Mouse (Mus musculus) erythroblast, embryonic 14.5 days (primary cell): Measurements from ENCODE around the gene Rab8b. TPM values are rescaled to one million over a fixed set of nuclear protein-coding genes. Genes with fewer than 3 reads are reported as not detected.
A peak's percentile ranks its signal among the peaks of the same experiment; 100 is the strongest.
"Not testable (repeated sequence)": the region's sequence is repeated elsewhere in the genome, so short reads cannot be mapped to it uniquely, and the experiment has no call there.

ENCODE experiments used
- H3K27me3 ChIP-seq: 2 replicates; pipeline ENCODE4 v1.6.1; 2012; ENCODE audit warnings: inconsistent platforms; ENCODE audit not compliant: control insufficient read depth
- H3K36me3 ChIP-seq: 2 replicates; pipeline ENCODE4 v1.6.1; 2012; ENCODE audit warnings: mild to moderate bottlenecking, inconsistent platforms; ENCODE audit not compliant: control insufficient read depth
- H3K4me1 ChIP-seq: 2 replicates; pipeline ENCODE4 v1.6.1; 2012; ENCODE audit warnings: inconsistent platforms; ENCODE audit not compliant: control insufficient read depth
- H3K4me3 ChIP-seq: replicated peaks from 2 replicates; pipeline ENCODE3; 2012; ENCODE audit warnings: moderate library complexity, mild to moderate bottlenecking, inconsistent platforms
- H3K9me3 ChIP-seq: 2 replicates; pipeline ENCODE4 v1.6.1; 2012; ENCODE audit warnings: low read length, inconsistent platforms, mixed read lengths; ENCODE audit not compliant: control insufficient read depth
- GATA1 ChIP-seq: IDR thresholded peaks from 2 replicates; pipeline ENCODE4 v1.6.1; 2012; ENCODE audit warnings: low read length, inconsistent platforms, mixed read lengths
- TAL1 ChIP-seq: IDR thresholded peaks from 3 replicates; pipeline ENCODE4 v1.6.1; 2012; ENCODE audit warnings: low read length, inconsistent platforms, mixed read lengths
- polyA plus RNA-seq: library from polyadenylated mRNA; stranded (reverse); fragments of >175 nt; gene quantifications from 2 replicates; pipeline ENCODE4 v1.2.3, GENCODE M21; 2012

Gene Rab8b
- polyA plus RNA-seq, 1 experiment = 0.53 TPM

DNA sequence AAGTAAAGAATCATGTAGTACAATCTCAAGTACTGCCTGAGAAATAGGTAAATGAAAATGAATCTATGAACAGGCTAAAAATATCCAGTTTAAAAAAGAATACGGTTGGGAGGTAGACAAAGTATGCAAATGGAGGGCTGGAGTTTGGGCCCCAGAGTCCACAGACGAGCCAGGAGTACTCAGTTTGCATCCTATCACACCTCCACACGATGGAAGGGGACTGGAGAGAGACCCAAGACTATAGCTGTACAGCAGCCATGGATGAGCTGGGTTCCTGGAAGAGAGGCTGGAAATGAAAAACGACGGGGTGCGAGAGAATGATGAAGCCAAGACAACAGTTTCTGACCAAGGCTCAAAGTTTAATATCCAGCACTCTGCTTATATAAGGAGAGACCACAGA is 22.5 kb downstream of the Rab8b start:
- no peak for TF ChIP-seq GATA1
- no peak for TF ChIP-seq TAL1
- Histone ChIP-seq H3K27me3 (no peaks in the 10 kb centered on the region), H3K4me3 (no peak overlapping the region), H3K36me3 (peaks cover 55% of the 10 kb centered on the region), H3K4me1 (peaks cover 79% of the 10 kb centered on the region), H3K9me3 (peaks cover 4% of the 10 kb centered on the region; the same call in 1 of the 2 replicates)

DNA sequence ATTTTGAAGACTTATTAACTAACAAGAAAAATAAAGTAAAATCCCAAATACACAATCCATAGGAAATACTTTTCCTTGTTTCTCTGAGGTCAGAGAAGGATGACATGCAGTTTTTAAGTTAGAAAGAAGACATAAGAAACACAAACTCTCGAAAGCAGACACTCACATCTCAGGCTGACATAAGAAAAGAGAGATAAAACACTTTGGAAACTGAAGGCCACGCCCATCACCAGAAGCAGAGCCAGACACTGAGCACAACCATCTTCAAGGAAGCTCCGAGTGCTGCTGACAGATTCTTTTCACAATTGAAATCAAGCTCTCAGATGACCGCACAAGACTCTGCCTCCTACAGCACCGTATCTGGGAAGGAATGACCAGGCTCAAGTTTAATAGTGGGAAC is 23.5 kb downstream of the Rab8b start:
- Histone ChIP-seq H3K36me3 (peaks cover 47% of the 10 kb centered on the region), H3K4me3 (peak overlapping the region; percentile 58), H3K4me1 (peaks cover 74% of the 10 kb centered on the region), H3K27me3 (no peaks in the 10 kb centered on the region), H3K9me3 (no peaks in the 10 kb centered on the region)
- TF ChIP-seq GATA1 = peak; percentile 11; the same call in 1 of the 2 replicates
- peak; percentile 27; the same call in 2 of the 3 replicates for TF ChIP-seq TAL1

DNA sequence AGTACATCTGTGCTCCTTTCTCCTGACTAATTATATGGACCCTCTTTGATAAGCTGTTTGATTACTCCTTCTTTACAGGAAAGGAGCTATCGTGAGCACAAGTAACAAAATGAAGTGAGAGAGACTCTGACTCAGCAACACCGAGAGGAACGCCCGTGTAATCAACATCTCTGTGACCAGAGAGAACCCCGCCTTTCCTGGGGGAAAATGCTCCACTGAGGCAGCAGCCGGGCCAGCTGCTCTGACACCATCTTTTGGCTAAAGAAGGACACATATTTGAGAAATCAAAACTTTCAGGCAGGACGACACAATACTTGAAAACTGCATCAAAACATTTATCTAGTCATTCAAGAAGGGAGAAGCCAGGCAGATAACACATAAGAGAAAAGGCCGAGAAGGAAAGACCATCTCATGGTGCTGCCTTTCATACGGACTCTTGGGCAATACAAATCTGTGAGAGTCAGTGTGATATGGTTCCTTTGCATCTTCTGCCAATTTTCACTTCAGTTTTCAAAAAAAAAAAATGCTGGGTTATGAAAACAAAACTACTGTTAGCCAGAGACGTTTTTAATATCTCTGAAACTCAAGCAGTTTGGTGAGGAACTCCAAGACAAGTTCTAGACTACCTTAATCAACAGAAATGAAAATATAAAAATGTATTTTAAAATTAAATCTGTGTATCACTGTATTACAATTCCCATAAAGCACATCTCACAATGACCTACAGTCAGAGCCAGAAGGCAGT is 24.3 kb downstream of the Rab8b start:
- Histone ChIP-seq H3K4me3 (peak overlapping the region; percentile 58), H3K36me3 (peaks cover 54% of the 10 kb centered on the region), H3K4me1 (peaks cover 77% of the 10 kb centered on the region), H3K9me3 (no peaks in the 10 kb centered on the region), H3K27me3 (no peaks in the 10 kb centered on the region)
- TF ChIP-seq GATA1 (peak; percentile 40; the same call in 1 of the 2 replicates), TAL1 (no peak)

DNA sequence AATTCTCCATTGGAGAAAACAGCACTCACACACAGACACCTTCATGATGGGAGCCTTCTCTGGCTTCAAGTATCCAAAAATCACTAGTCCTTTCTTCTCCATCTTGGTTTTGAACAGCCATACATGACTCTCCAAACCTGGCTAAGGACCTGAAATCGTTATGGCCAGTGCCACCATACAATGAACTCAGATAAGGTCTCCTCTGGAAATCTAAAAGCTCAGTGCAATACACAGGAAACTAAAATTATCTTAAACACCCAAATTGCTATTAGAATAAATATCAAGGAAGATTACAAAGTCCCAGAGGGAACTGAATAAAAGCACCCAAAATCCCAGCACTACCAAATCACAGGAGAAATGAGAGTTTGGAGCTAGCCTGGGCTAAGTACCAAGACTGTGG is 25.1 kb downstream of the Rab8b start:
- Histone ChIP-seq H3K27me3 (no peaks in the 10 kb centered on the region), H3K36me3 (peaks cover 51% of the 10 kb centered on the region), H3K9me3 (no peaks in the 10 kb centered on the region), H3K4me3 (peak overlapping the region; percentile 58), H3K4me1 (peaks cover 75% of the 10 kb centered on the region)
- TF ChIP-seq TAL1 (no peak), GATA1 (no peak)

DNA sequence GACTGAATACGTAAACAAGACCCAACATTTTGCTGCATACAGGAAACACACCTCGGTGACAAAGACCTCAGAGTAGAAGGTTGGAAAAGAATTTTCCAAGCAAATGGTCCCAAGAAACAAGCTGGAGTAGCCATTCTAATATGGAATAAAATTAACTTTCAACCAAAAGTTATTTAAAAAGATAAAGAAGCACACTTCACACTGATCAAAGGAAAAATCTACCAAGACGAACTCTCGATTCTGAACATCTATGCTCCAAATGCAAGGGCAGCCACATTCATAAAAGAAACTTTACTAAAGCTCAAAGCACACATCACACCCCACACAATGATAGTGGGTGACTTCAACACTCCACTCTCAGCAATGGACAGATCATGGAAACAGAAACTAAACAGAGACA is 27.0 kb downstream of the Rab8b start:
- not testable (repeated sequence) for H3K4me3 ChIP-seq, H3K27me3 ChIP-seq, H3K9me3 ChIP-seq
- peaks cover 71% of the 10 kb centered on the region for H3K4me1 ChIP-seq
- H3K36me3 ChIP-seq = peaks cover 53% of the 10 kb centered on the region

DNA sequence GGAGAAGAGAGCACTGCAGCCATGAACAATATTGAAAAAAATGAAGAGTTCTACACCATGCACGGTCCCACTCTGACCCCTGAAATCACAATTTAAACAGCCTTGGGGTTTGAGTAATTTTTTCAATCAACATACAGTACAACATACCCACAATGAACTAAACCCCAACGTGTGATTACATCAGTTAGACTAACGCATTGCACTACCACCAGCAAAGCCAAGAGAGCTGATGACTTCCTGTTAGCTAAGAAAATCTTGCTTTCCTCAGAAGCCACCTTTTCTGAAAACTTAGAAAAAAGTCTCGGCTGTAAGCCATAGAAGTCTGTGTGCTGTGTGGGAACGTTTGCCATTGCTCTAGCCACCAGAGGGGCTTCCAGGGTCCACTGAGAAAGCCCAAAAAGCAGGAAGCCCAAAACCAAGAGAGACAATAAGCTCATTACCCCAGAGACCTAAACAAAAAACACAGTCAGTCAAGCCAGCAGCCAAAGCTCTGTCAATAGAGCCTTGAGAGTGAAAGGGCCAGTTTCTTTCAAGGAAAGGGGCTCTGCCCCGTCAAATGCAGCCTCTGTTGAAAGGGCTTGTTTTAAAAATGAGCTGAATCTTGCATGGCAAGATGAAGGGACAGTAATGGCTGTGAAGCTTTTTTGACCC is 31.4 kb downstream of the Rab8b start:
- no peak for TF ChIP-seq TAL1
- no peak for TF ChIP-seq GATA1
- peaks cover 65% of the 10 kb centered on the region for H3K4me1 ChIP-seq
- H3K4me3 ChIP-seq = no peak overlapping the region
- peaks cover 68% of the 10 kb centered on the region for H3K36me3 ChIP-seq
- H3K27me3 ChIP-seq = no peaks in the 10 kb centered on the region
- no peaks in the 10 kb centered on the region for H3K9me3 ChIP-seq

DNA sequence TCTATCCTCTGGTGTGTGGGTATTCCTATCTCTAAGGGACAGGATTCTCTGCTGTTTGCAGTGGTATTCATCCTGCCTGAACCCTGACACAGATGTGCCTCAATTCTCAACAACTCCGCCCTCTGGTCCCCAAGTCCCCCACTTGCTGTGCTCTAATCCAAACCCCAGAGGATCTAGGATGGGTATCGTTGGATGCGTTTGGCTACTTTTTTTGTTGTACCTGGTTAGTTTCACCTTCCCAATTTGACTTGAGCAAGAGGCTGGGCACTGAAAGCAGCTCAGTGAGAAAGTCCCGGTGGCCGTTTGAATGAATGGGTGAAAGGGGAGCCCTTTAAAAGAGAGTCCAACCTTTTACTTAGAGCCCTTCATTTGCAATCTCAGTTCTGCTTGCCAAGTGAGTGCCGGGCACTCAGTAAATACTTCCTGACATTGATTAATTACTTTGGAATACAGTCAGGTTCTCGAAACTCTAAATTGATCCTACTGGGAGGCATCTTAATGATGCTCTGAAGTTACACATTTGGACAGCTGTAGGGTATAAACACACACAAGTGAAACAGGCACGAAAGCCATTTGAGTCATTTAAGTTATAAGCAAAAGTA is 32.1 kb downstream of the Rab8b start:
- H3K4me3 ChIP-seq = no peak overlapping the region
- peaks cover 71% of the 10 kb centered on the region for H3K4me1 ChIP-seq
- peaks cover 73% of the 10 kb centered on the region for H3K36me3 ChIP-seq
- TF ChIP-seq GATA1 (no peak), TAL1 (no peak)
- H3K9me3 ChIP-seq = no peaks in the 10 kb centered on the region
- no peaks in the 10 kb centered on the region for H3K27me3 ChIP-seq

DNA sequence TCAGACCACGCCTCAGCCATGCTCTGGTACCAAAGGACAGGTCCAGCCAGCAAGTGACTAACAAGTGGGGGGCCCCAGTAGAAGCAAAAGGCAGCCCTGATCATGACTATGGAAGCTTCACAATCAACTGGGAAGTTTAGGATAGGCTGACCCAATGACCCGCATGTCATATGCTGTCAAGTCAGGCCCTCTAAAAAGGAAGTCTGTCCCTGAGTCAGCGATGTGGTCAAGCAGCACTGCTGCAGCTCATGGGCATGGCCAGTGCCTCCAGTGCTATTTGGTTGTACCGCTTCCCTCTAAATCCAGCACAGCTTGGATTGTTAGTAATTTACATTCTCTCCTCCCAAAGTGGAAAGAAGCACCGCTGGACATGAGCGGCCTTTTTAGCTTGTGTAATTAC is 32.7 kb downstream of the Rab8b start:
- TF ChIP-seq TAL1 (no peak), GATA1 (no peak)
- Histone ChIP-seq H3K36me3 (peaks cover 76% of the 10 kb centered on the region), H3K9me3 (no peaks in the 10 kb centered on the region), H3K4me3 (no peak overlapping the region), H3K4me1 (peaks cover 76% of the 10 kb centered on the region), H3K27me3 (no peaks in the 10 kb centered on the region)

DNA sequence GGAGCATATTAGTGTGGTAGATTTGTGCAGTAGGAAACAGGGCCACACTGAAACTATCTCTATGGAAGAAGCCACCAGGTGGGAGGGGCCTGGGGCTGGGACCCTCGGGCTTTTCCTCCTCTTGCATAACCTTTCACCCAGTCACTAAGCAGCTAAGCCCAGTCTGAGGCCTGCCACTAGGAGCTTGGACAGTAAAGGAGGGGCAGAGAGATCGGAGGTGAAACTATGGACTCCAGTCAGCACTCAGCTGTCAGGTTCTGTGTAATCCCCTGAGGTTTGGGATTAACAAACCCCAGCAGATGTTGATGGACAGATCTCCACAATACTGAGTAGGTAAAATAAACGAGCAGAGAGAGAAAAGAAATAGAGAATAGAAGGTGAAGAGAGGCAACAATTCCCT is 33.1 kb downstream of the Rab8b start:
- peaks cover 81% of the 10 kb centered on the region for H3K36me3 ChIP-seq
- no peak overlapping the region for H3K4me3 ChIP-seq
- TF ChIP-seq TAL1 (no peak), GATA1 (no peak)
- H3K9me3 ChIP-seq = no peaks in the 10 kb centered on the region
- H3K4me1 ChIP-seq = peaks cover 78% of the 10 kb centered on the region
- H3K27me3 ChIP-seq = no peaks in the 10 kb centered on the region
